Mouse (Mus musculus): ENCODE results near the gene Yipf2. TPM values are rescaled to one million over a fixed set of nuclear protein-coding genes. Genes with fewer than 3 reads are reported as not detected.

Gene Yipf2
- polyA plus RNA-seq, 1 experiment = 35.9 TPM

- Histone ChIP-seq H3K36me3 (ENCODE audit: control insufficient read depth, insufficient read depth, low read length) (no peaks in the 10 kb centered on the region), H3K27ac (ENCODE audit: insufficient read depth, low read depth, low read length) (peak overlapping the region; percentile 56), H3K4me3 (ENCODE audit: low read depth, low read length) (peak overlapping the region; percentile 87), H3K27me3 (ENCODE audit: control insufficient read depth, insufficient read depth, low read length) (no peaks in the 10 kb centered on the region), H3K4me1 (ENCODE audit: control insufficient read depth, insufficient read depth, insufficient read length, low read length) (peaks cover 5% of the 10 kb centered on the region)
- no peak for TF ChIP-seq POLR2A (IDR thresholded peaks at IDR 0.05; ENCODE audit: low read depth, low read length)
- no peak for TF ChIP-seq CTCF (IDR thresholded peaks at IDR 0.05; ENCODE audit: extremely low read depth, insufficient read length, insufficient replicate concordance, low read depth, low read length)
- 60% methylated on average over 15 of the region's 15 CpGs for WGBS
Observed at GRCm38 (mm10) chr9:21614864-21615616, 22.4 kb upstream of the Yipf2 start.

DNA sequence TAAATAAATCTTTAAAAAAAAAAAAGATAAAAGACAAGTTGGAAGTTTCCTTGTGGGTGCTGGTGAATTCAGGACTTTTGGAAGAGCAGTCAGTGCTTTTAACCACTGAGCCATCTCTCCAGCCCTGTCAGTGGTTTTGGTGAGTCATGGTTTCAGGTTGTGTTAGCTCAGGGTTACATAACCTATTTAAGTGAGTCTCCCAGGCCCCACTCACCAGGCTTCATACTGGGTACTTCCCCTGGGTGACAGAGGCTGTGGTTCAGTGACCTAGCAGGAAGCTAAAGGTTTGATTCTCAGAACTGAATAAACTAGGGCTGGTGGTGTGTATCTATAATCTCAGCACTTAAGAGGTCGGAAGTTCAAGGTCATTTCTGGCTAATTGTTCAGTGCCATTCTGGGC, 17.2 kb upstream of the Yipf2 start:
- Histone ChIP-seq H3K27ac (ENCODE audit: insufficient read depth, low read depth, low read length) (no peak overlapping the region), H3K4me3 (ENCODE audit: low read depth, low read length) (no peak overlapping the region), H3K4me1 (ENCODE audit: control insufficient read depth, insufficient read depth, insufficient read length, low read length) (peaks cover 5% of the 10 kb centered on the region), H3K27me3 (ENCODE audit: control insufficient read depth, insufficient read depth, low read length) (no peaks in the 10 kb centered on the region), H3K36me3 (ENCODE audit: control insufficient read depth, insufficient read depth, low read length) (no peaks in the 10 kb centered on the region)
- TF ChIP-seq CTCF (IDR thresholded peaks at IDR 0.05; ENCODE audit: extremely low read depth, insufficient read length, insufficient replicate concordance, low read depth, low read length) (no peak), POLR2A (IDR thresholded peaks at IDR 0.05; ENCODE audit: low read depth, low read length) (no peak)
- 74% methylated on average over 1 of the region's 1 CpGs for WGBS

DNA sequence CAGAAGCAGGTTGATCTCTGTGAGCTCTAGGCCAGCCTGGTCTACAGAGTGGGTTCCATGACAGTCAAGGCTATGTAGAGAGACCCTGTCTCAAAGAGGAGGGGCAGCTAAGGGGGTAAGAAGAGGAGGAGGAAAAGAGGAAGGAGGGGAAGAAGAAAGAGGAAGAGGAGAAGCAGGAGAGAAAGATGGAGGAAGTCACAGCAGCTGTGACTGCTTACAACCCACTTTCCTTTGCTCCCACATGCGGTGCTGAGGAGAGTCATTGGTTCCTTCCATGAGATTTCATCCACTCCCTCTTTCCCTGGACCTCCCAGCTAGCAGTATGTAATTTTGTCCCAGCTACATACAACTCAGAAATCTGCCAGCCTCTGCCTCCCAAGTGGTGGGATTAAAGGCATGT, 14.0 kb upstream of the Yipf2 start:
- Histone ChIP-seq H3K4me1 (ENCODE audit: control insufficient read depth, insufficient read depth, insufficient read length, low read length) (peaks cover 5% of the 10 kb centered on the region; the same call in 1 of the 2 replicates), H3K4me3 (ENCODE audit: low read depth, low read length) (no peak overlapping the region), H3K36me3 (ENCODE audit: control insufficient read depth, insufficient read depth, low read length) (no peaks in the 10 kb centered on the region), H3K27ac (ENCODE audit: insufficient read depth, low read depth, low read length) (no peak overlapping the region), H3K27me3 (ENCODE audit: control insufficient read depth, insufficient read depth, low read length) (no peaks in the 10 kb centered on the region)
- no peak for TF ChIP-seq CTCF (IDR thresholded peaks at IDR 0.05; ENCODE audit: extremely low read depth, insufficient read length, insufficient replicate concordance, low read depth, low read length)
- no peak for TF ChIP-seq POLR2A (IDR thresholded peaks at IDR 0.05; ENCODE audit: low read depth, low read length)
- 59% methylated on average over 1 of the region's 1 CpGs for WGBS

GRCm38 (mm10) chr9:21605865-21606264, 13.2 kb upstream of the Yipf2 start:
- 81% methylated on average over 5 of the region's 5 CpGs for WGBS
- no peak for TF ChIP-seq POLR2A (IDR thresholded peaks at IDR 0.05; ENCODE audit: low read depth, low read length)
- TF ChIP-seq CTCF (IDR thresholded peaks at IDR 0.05; ENCODE audit: extremely low read depth, insufficient read length, insufficient replicate concordance, low read depth, low read length) = no peak
- Histone ChIP-seq H3K36me3 (ENCODE audit: control insufficient read depth, insufficient read depth, low read length) (no peaks in the 10 kb centered on the region), H3K27ac (ENCODE audit: insufficient read depth, low read depth, low read length) (no peak overlapping the region), H3K4me1 (ENCODE audit: control insufficient read depth, insufficient read depth, insufficient read length, low read length) (peaks cover 10% of the 10 kb centered on the region), H3K4me3 (ENCODE audit: low read depth, low read length) (no peak overlapping the region), H3K27me3 (ENCODE audit: control insufficient read depth, insufficient read depth, low read length) (no peaks in the 10 kb centered on the region)

DNA sequence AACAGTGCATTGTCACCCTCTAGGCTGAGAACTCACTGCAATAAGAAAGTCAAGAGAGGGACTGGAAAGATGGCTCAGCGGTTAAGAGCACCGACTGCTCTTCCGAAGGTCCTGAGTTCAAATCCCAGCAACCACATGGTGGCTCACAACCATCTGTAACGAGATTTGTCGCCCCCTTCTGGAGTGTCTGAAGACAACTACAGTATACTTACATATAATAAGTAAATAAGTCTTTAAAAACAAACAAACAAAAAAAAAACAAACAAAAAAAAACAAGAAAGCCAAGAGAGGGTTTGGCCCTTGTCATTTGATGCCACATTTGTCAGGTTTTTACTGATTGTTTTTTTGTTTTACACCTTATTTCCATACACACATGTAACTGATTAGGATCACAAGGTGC, 11.5 kb upstream of the Yipf2 start:
- Histone ChIP-seq H3K4me3 (ENCODE audit: low read depth, low read length) (no peak overlapping the region), H3K27me3 (ENCODE audit: control insufficient read depth, insufficient read depth, low read length) (no peaks in the 10 kb centered on the region), H3K27ac (ENCODE audit: insufficient read depth, low read depth, low read length) (no peak overlapping the region), H3K36me3 (ENCODE audit: control insufficient read depth, insufficient read depth, low read length) (no peaks in the 10 kb centered on the region), H3K4me1 (ENCODE audit: control insufficient read depth, insufficient read depth, insufficient read length, low read length) (peaks cover 5% of the 10 kb centered on the region)
- TF ChIP-seq POLR2A (IDR thresholded peaks at IDR 0.05; ENCODE audit: low read depth, low read length) (no peak), CTCF (IDR thresholded peaks at IDR 0.05; ENCODE audit: extremely low read depth, insufficient read length, insufficient replicate concordance, low read depth, low read length) (no peak)
- WGBS = 80% methylated on average over 5 of the region's 5 CpGs

DNA sequence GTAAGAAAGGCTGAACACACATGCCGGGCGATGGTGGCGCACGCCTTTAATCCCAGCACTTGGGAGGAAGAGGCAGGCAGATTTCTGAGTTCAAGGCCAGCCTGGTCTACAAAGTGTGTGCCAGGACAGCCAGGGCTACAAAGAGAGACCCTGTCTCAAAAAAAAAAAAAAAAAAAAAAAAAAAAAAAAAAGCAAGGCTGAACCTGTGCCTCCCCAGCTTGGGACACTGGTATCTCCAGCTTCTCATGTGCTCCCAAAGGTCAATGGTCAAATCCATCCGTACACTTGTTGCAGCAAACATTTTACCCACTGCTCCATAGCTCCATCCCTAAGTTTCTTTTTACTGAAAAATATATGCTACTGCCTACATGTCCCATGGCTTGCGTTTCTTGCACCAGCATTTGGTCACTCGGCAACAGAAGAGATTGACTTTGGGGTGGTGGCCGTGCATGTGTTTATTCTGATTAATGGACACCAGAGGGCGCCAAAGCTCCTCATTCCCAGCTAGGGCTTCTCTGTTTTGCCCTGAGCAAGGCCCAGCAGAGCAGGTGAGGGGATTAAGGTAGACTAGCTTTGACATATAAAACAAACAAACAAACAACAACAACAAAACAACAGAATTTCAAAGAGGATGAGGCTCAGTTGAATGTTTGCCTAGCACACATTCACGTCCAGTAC, 9.2 kb upstream of the Yipf2 start:
- Histone ChIP-seq H3K4me3 (ENCODE audit: low read depth, low read length) (no peak overlapping the region), H3K27me3 (ENCODE audit: control insufficient read depth, insufficient read depth, low read length) (no peaks in the 10 kb centered on the region), H3K4me1 (ENCODE audit: control insufficient read depth, insufficient read depth, insufficient read length, low read length) (peaks cover 5% of the 10 kb centered on the region), H3K36me3 (ENCODE audit: control insufficient read depth, insufficient read depth, low read length) (no peaks in the 10 kb centered on the region), H3K27ac (ENCODE audit: insufficient read depth, low read depth, low read length) (peak overlapping the region; percentile 68; the same call in 1 of the 2 replicates)
- 45% methylated on average over 10 of the region's 10 CpGs for WGBS
- peak; percentile 92; the same call in 1 of the 2 replicates for TF ChIP-seq CTCF (IDR thresholded peaks at IDR 0.05; ENCODE audit: extremely low read depth, insufficient read length, insufficient replicate concordance, low read depth, low read length)
- TF ChIP-seq POLR2A (IDR thresholded peaks at IDR 0.05; ENCODE audit: low read depth, low read length) = no peak

- WGBS = 18% methylated on average over 2 of the region's 2 CpGs
- Histone ChIP-seq H3K27ac (ENCODE audit: insufficient read depth, low read depth, low read length) (peak overlapping the region; percentile 68), H3K4me1 (ENCODE audit: control insufficient read depth, insufficient read depth, insufficient read length, low read length) (peaks cover 5% of the 10 kb centered on the region), H3K36me3 (ENCODE audit: control insufficient read depth, insufficient read depth, low read length) (no peaks in the 10 kb centered on the region), H3K4me3 (ENCODE audit: low read depth, low read length) (no peak overlapping the region), H3K27me3 (ENCODE audit: control insufficient read depth, insufficient read depth, low read length) (no peaks in the 10 kb centered on the region)
- no peak for TF ChIP-seq POLR2A (IDR thresholded peaks at IDR 0.05; ENCODE audit: low read depth, low read length)
- TF ChIP-seq CTCF (IDR thresholded peaks at IDR 0.05; ENCODE audit: extremely low read depth, insufficient read length, insufficient replicate concordance, low read depth, low read length) = no peak
Observed at GRCm38 (mm10) chr9:21601073-21601472, 8.4 kb upstream of the Yipf2 start.
